Mouse (Mus musculus): ENCODE data around the gene Sbf2. TPM values are rescaled to one million over a fixed set of nuclear protein-coding genes. Genes with fewer than 3 reads are reported as not detected.
"Not testable (repeated sequence)": the region's sequence is repeated elsewhere in the genome, so short reads cannot be mapped to it uniquely, and the experiment has no call there.

Sbf2 gene
- polyA plus RNA-seq, 1 experiment from 2014 or later, result 66.7 TPM

GRCm38 (mm10) chr7:110597141-110597540 is 17.6 kb downstream of the Sbf2 start:
- H3K4me1 ChIP-seq (replicated peaks; ENCODE audit: control insufficient read depth, insufficient read depth, low read length), result no peaks in the 10 kb centered on the region
- H3K27ac ChIP-seq, result no peak overlapping the region
- no peaks in the 10 kb centered on the region for H3K9me3 ChIP-seq (ENCODE audit: control insufficient read depth, low read length)
- no peak overlapping the region for H3K9ac ChIP-seq
- DNase-seq (ENCODE audit: low spot score) (no peak), ATAC-seq (ENCODE audit: low FRiP score) (no peak)
- no peaks in the 10 kb centered on the region for H3K27me3 ChIP-seq (ENCODE audit: control insufficient read depth, insufficient read depth, low read length)
- peaks cover 5% of the 10 kb centered on the region; the same call in 1 of the 2 replicates for H3K36me3 ChIP-seq (replicated peaks; ENCODE audit: control insufficient read depth, insufficient read depth)
- H3K4me2 ChIP-seq (replicated peaks), result no peak overlapping the region
- H3K4me3 ChIP-seq (replicated peaks; ENCODE audit: low read length), result no peak overlapping the region
- WGBS, result 95% methylated on average over 1 of the region's 1 CpGs

- H3K9ac ChIP-seq; H3K9me3 ChIP-seq (ENCODE audit: control insufficient read depth, low read length); H3K27ac ChIP-seq; H3K4me2 ChIP-seq (replicated peaks); H3K27me3 ChIP-seq (ENCODE audit: control insufficient read depth, insufficient read depth, low read length); H3K4me1 ChIP-seq (replicated peaks; ENCODE audit: control insufficient read depth, insufficient read depth, low read length); ATAC-seq (ENCODE audit: low FRiP score); H3K36me3 ChIP-seq (replicated peaks; ENCODE audit: control insufficient read depth, insufficient read depth); H3K4me3 ChIP-seq (replicated peaks; ENCODE audit: low read length); DNase-seq (ENCODE audit: low spot score): not testable (repeated sequence)
- 95% methylated on average over 3 of the region's 3 CpGs for WGBS
These were observed 20.7 kb downstream of the Sbf2 start for GRCm38 (mm10) chr7:110593991-110594390.

GRCm38 (mm10) chr7:110587721-110588120 is 27.0 kb downstream of the Sbf2 start:
- H3K4me2 ChIP-seq (replicated peaks), result no peak overlapping the region
- 0 out of 2 replicates have a peak, but pooled peaks cover 3% of the 10 kb centered on the region for H3K4me1 ChIP-seq (replicated peaks; ENCODE audit: control insufficient read depth, insufficient read depth, low read length)
- H3K4me3 ChIP-seq (replicated peaks; ENCODE audit: low read length), result no peak overlapping the region
- H3K9me3 ChIP-seq (ENCODE audit: control insufficient read depth, low read length), result no peaks in the 10 kb centered on the region
- H3K27ac ChIP-seq, result no peak overlapping the region
- DNase-seq (ENCODE audit: low spot score) (no peak), ATAC-seq (ENCODE audit: low FRiP score) (no peak)
- H3K9ac ChIP-seq, result no peak overlapping the region
- WGBS, result 81% methylated on average over 1 of the region's 1 CpGs
- no peaks in the 10 kb centered on the region for H3K36me3 ChIP-seq (replicated peaks; ENCODE audit: control insufficient read depth, insufficient read depth)
- H3K27me3 ChIP-seq (ENCODE audit: control insufficient read depth, insufficient read depth, low read length), result no peaks in the 10 kb centered on the region

GRCm38 (mm10) chr7:110585250-110585649 is 29.5 kb downstream of the Sbf2 start:
- H3K4me2 ChIP-seq (replicated peaks), result no peak overlapping the region
- DNase-seq (ENCODE audit: low spot score), result no peak
- no peaks in the 10 kb centered on the region for H3K36me3 ChIP-seq (replicated peaks; ENCODE audit: control insufficient read depth, insufficient read depth)
- H3K4me1 ChIP-seq (replicated peaks; ENCODE audit: control insufficient read depth, insufficient read depth, low read length), result 0 out of 2 replicates have a peak, but pooled peaks cover 3% of the 10 kb centered on the region
- no peak overlapping the region for H3K27ac ChIP-seq
- no peak overlapping the region for H3K9ac ChIP-seq
- no peaks in the 10 kb centered on the region for H3K27me3 ChIP-seq (ENCODE audit: control insufficient read depth, insufficient read depth, low read length)
- H3K4me3 ChIP-seq (replicated peaks; ENCODE audit: low read length), result no peak overlapping the region
- whole genome bisulfite sequencing, result 87% methylated on average over 2 of the region's 2 CpGs
- no peak for ATAC-seq (ENCODE audit: low FRiP score)
- H3K9me3 ChIP-seq (ENCODE audit: control insufficient read depth, low read length), result no peaks in the 10 kb centered on the region

DNA sequence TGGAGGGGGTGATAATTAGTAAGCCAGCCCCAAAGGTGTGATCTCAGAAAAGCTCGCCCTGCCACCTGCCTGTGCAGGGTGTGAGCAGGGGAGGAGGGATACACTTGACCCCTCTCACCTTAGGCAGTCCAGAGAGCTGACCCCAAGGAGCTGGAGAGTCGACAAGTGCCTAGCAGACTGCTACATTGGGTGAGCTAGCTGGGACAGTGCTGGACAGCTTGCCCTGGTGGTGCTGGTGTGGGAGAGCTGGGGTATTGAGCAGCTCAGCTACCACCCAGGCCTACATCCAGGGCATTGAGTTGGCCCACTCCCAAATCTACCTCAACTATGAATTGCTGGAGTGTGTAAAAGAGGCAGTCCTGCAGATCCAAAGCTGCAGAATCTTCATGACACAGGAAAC is 30.6 kb downstream of the Sbf2 start:
- Histone ChIP-seq H3K36me3 (replicated peaks; ENCODE audit: control insufficient read depth, insufficient read depth) (no peaks in the 10 kb centered on the region), H3K4me2 (replicated peaks) (no peak overlapping the region), H3K27ac (no peak overlapping the region), H3K4me1 (replicated peaks; ENCODE audit: control insufficient read depth, insufficient read depth, low read length) (0 out of 2 replicates have a peak, but pooled peaks cover 3% of the 10 kb centered on the region), H3K4me3 (replicated peaks; ENCODE audit: low read length) (no peak overlapping the region), H3K9me3 (ENCODE audit: control insufficient read depth, low read length) (no peaks in the 10 kb centered on the region), H3K27me3 (ENCODE audit: control insufficient read depth, insufficient read depth, low read length) (no peaks in the 10 kb centered on the region), H3K9ac (no peak overlapping the region)
- WGBS, result 89% methylated on average over 2 of the region's 2 CpGs
- ATAC-seq (ENCODE audit: low FRiP score) (no peak; the same call in 1 of the 2 replicates), DNase-seq (ENCODE audit: low spot score) (no peak)

DNA sequence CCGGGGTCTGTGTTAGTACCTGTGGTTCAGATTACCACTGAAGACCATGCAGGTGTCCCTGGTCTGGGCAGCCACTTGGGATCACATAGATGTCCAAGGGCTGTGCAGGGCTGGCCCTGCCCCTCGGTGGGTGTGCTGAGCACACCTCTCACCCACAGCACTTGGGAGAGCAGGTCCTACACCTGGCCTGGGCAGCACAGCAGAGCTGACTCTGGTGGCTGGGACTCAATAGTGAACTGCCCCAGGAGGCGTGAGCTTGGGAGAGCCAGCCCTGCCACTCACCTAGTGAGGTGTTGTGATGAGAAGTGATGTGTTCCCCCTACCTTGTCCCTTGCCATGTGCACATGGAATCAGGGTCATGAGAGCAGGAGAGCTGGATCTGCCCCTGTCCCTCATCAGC is 31.0 kb downstream of the Sbf2 start:
- Histone ChIP-seq H3K4me1 (replicated peaks; ENCODE audit: control insufficient read depth, insufficient read depth, low read length) (0 out of 2 replicates have a peak, but pooled peaks cover 3% of the 10 kb centered on the region), H3K4me2 (replicated peaks) (no peak overlapping the region), H3K27me3 (ENCODE audit: control insufficient read depth, insufficient read depth, low read length) (no peaks in the 10 kb centered on the region), H3K9me3 (ENCODE audit: control insufficient read depth, low read length) (no peaks in the 10 kb centered on the region), H3K9ac (no peak overlapping the region), H3K27ac (no peak overlapping the region), H3K4me3 (replicated peaks; ENCODE audit: low read length) (no peak overlapping the region), H3K36me3 (replicated peaks; ENCODE audit: control insufficient read depth, insufficient read depth) (no peaks in the 10 kb centered on the region)
- WGBS, result 98% methylated on average over 3 of the region's 3 CpGs
- DNase-seq (ENCODE audit: low spot score), result no peak
- ATAC-seq (ENCODE audit: low FRiP score), result no peak

DNA sequence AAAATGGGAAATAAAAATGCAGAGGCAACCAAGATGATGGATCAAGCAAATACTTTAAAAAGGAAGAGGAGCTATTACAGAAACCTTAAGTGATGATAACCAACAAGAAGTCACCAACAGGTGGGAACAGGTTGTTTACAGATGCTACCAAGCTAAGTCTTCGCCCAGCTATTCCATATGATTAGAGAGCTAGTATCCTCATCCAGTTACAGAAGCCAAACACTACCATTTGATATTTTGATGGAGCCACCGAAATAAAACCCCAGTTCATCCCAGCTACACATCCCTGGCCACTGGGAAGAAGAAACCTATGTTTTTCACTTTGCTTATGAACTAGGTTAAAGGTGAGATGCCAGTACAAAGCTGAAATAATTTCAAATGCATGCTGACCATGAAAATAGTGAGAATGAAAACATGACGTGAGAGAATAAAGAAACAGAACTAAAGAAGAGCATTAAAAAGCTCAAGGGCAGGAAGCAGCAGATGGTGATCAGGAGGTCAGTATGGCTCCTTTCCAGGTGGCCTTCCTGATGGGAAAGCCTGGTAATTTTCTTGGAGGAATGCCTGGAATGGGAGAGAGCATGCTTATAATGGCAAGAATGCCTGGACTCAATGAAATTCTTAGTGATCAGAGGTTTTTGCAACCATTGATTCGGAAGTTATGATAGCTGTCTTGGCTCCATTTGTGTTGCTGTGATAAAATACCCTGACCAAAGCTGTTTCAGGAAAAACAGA is 48.7 kb downstream of the Sbf2 start:
- no peaks in the 10 kb centered on the region for H3K4me1 ChIP-seq (replicated peaks; ENCODE audit: control insufficient read depth, insufficient read depth, low read length)
- 84% methylated on average over 4 of the region's 4 CpGs for WGBS
- no peak overlapping the region for H3K27ac ChIP-seq
- H3K4me3 ChIP-seq (replicated peaks; ENCODE audit: low read length), result no peak overlapping the region
- no peak overlapping the region for H3K9ac ChIP-seq
- no peak overlapping the region for H3K4me2 ChIP-seq (replicated peaks)
- DNase-seq (ENCODE audit: low spot score) (no peak), ATAC-seq (ENCODE audit: low FRiP score) (no peak)
- no peaks in the 10 kb centered on the region for H3K9me3 ChIP-seq (ENCODE audit: control insufficient read depth, low read length)
- H3K27me3 ChIP-seq (ENCODE audit: control insufficient read depth, insufficient read depth, low read length), result no peaks in the 10 kb centered on the region
- no peaks in the 10 kb centered on the region for H3K36me3 ChIP-seq (replicated peaks; ENCODE audit: control insufficient read depth, insufficient read depth)

- DNase-seq (ENCODE audit: low spot score) (no peak), ATAC-seq (ENCODE audit: low FRiP score) (no peak)
- 94% methylated on average over 1 of the region's 1 CpGs for WGBS
- Histone ChIP-seq H3K27me3 (ENCODE audit: control insufficient read depth, insufficient read depth, low read length) (no peaks in the 10 kb centered on the region), H3K9ac (no peak overlapping the region), H3K27ac (no peak overlapping the region), H3K4me1 (replicated peaks; ENCODE audit: control insufficient read depth, insufficient read depth, low read length) (no peaks in the 10 kb centered on the region), H3K9me3 (ENCODE audit: control insufficient read depth, low read length) (no peaks in the 10 kb centered on the region), H3K36me3 (replicated peaks; ENCODE audit: control insufficient read depth, insufficient read depth) (peaks cover 7% of the 10 kb centered on the region), H3K4me2 (replicated peaks) (no peak overlapping the region), H3K4me3 (replicated peaks; ENCODE audit: low read length) (no peak overlapping the region)
These were observed 53.1 kb downstream of the Sbf2 start for GRCm38 (mm10) chr7:110561647-110562046.

DNA sequence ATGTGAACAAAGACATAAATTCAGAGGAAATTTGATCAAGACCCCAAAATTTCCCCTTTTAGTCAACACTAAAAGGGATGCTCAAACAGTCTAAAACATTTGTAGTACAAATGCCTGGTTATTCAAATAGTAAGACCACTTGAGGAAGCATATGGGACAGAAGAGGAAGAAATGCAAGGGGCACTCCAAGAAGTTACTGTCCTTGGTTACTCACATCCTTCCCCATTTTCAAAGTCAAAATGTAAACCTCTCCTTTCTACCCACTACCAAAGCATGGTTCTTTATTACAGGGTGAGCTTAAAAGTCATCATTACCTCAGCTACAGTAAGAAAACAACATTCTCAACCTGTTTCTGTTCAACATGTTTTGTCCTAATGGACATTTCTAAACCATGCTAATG is 57.7 kb downstream of the Sbf2 start:
- H3K9me3 ChIP-seq (ENCODE audit: control insufficient read depth, low read length), result no peaks in the 10 kb centered on the region
- DNase-seq (ENCODE audit: low spot score) (no peak), ATAC-seq (ENCODE audit: low FRiP score) (no peak)
- H3K4me1 ChIP-seq (replicated peaks; ENCODE audit: control insufficient read depth, insufficient read depth, low read length), result no peaks in the 10 kb centered on the region
- H3K4me2 ChIP-seq (replicated peaks), result no peak overlapping the region
- no peaks in the 10 kb centered on the region for H3K27me3 ChIP-seq (ENCODE audit: control insufficient read depth, insufficient read depth, low read length)
- peaks cover 7% of the 10 kb centered on the region for H3K36me3 ChIP-seq (replicated peaks; ENCODE audit: control insufficient read depth, insufficient read depth)
- no peak overlapping the region for H3K27ac ChIP-seq
- H3K9ac ChIP-seq, result no peak overlapping the region
- no peak overlapping the region for H3K4me3 ChIP-seq (replicated peaks; ENCODE audit: low read length)

DNA sequence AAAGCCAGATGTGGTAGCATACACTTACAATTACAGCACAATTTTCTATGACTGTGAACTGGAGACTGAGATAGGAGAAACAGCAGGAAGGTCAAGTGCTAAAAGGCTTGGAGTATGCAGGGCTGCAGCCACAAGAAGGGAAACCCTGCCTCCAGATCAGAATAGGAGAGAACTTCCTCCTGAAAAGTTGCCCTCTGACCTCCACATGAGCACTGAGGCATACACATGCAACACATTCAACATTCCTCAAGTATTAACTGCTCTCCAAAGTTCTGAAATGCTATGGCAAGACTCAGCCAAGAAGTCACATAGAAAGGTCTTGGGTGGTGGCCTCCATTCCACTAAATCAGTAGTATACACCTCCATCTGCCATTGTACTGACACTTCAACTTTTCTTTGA is 58.5 kb downstream of the Sbf2 start:
- no peak overlapping the region for H3K27ac ChIP-seq
- no peaks in the 10 kb centered on the region for H3K4me1 ChIP-seq (replicated peaks; ENCODE audit: control insufficient read depth, insufficient read depth, low read length)
- ATAC-seq (ENCODE audit: low FRiP score), result no peak
- H3K4me2 ChIP-seq (replicated peaks), result no peak overlapping the region
- no peaks in the 10 kb centered on the region for H3K9me3 ChIP-seq (ENCODE audit: control insufficient read depth, low read length)
- peaks cover 7% of the 10 kb centered on the region for H3K36me3 ChIP-seq (replicated peaks; ENCODE audit: control insufficient read depth, insufficient read depth)
- no peak for DNase-seq (ENCODE audit: low spot score)
- no peaks in the 10 kb centered on the region for H3K27me3 ChIP-seq (ENCODE audit: control insufficient read depth, insufficient read depth, low read length)
- no peak overlapping the region for H3K4me3 ChIP-seq (replicated peaks; ENCODE audit: low read length)
- no peak overlapping the region for H3K9ac ChIP-seq
